In the genomic region with DNA sequence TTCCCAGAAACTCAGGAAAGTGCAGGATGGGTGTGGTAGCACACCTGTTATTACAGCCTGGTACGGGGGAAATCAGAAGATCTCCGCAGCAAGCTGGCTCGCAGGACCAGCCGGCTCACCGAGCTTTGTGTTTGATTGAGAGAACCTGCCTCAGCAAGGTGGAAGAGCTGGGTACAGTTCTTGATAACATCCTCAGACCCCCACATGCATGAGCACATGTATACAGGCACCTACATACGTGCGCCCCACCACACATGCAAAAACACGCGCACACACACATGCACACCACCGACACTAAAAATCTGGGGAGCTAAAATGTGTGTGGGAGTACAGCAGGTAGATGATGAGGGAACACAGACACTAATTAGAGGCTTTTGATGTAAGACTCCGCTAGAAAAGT, we compare ENCODE assay signal across 8 mouse cellular contexts. TPM values are rescaled to one million over a fixed set of nuclear protein-coding genes. Genes with fewer than 3 reads are reported as not detected.
DNase-seq lines count a peak whose midpoint lies in the region; ATAC-seq and TF ChIP-seq lines count a peak whose summit lies in the region.

No protein-coding gene starts in this region.

- in situ Hi-C loops in ES-E14 (cut with MboI; ENCODE audit: low sequenced_read_pairs in 2 of 2, unreplicated experiment in 2 of 2): no loop called here

- H3K9me3 ChIP-seq in heart, embryonic 10.5 days: no peaks in the 10 kb centered on the region
- no peaks in the 10 kb centered on the region for H3K9me3 ChIP-seq in ES-E14 (ENCODE audit: control insufficient read depth, insufficient read depth, low read depth, low read length)
- H3K9me3 ChIP-seq in hindbrain, embryonic 10.5 days: no peaks in the 10 kb centered on the region
- no peaks in the 10 kb centered on the region for H3K9me3 ChIP-seq in midbrain, embryonic 10.5 days (replicated peaks)

- peaks cover 15% of the 10 kb centered on the region for H3K4me1 ChIP-seq in heart, embryonic 10.5 days
- H3K4me1 ChIP-seq in ES-E14 (ENCODE audit: control insufficient read depth in 2 of 2, insufficient read depth in 2 of 2, low read length in 2 of 2, poor library complexity in 1 of 2): peaks cover 0 to 3% of the 10 kb centered on the region in 2 experiments; a peak in 1 of 4 replicates
- peaks cover 20% of the 10 kb centered on the region for H3K4me1 ChIP-seq in hindbrain, embryonic 10.5 days (replicated peaks)
- H3K4me1 ChIP-seq in midbrain, embryonic 10.5 days: peaks cover 24% of the 10 kb centered on the region

- peaks cover 16% of the 10 kb centered on the region for H3K36me3 ChIP-seq in heart, embryonic 10.5 days
- H3K36me3 ChIP-seq in ES-E14 (ENCODE audit: control insufficient read depth, insufficient read depth, low read length, poor library complexity, severe bottlenecking): no peaks in the 10 kb centered on the region; the same call in 1 of the 2 replicates
- H3K36me3 ChIP-seq in hindbrain, embryonic 10.5 days: peaks cover 20% of the 10 kb centered on the region
- peaks cover 23% of the 10 kb centered on the region for H3K36me3 ChIP-seq in midbrain, embryonic 10.5 days

- no peak for DNase-seq in heart, embryonic 10.5 days (ENCODE audit: low spot score)
- DNase-seq in heart, adult 9 months (ENCODE audit: low spot score in 2 of 2): no peak
- no peak for DNase-seq in ES-E14 (ENCODE audit: low read depth, low spot score)
- no peak for DNase-seq in hindbrain, embryonic 10.5 days (ENCODE audit: low spot score)
- DNase-seq in midbrain, embryonic 10.5 days (ENCODE audit: low spot score): peak; percentile 10
- no peak for DNase-seq in ovary, postnatal 14 days (ENCODE audit: low spot score)
- no peak for DNase-seq in left cerebral cortex, adult 18-20 months (ENCODE audit: low spot score in 2 of 2)

- peak overlapping the region; percentile 85; the same call in 1 of the 2 replicates for H3K27ac ChIP-seq in heart, embryonic 10.5 days
- H3K27ac ChIP-seq in ES-E14 (ENCODE audit: insufficient read depth, low read depth, low read length, poor library complexity, severe bottlenecking): no peak overlapping the region
- peak overlapping the region; percentile 89; the same call in 1 of the 2 replicates for H3K27ac ChIP-seq in hindbrain, embryonic 10.5 days
- H3K27ac ChIP-seq in midbrain, embryonic 10.5 days (replicated peaks): peak overlapping the region; percentile 86

- ATAC-seq in frontal cortex, adult (ENCODE audit: low TSS enrichment): no peak

- no peaks in the 10 kb centered on the region for H3K27me3 ChIP-seq in heart, embryonic 10.5 days (ENCODE audit: insufficient read depth, poor library complexity, severe bottlenecking)
- 0 out of 2 replicates have a peak, but pooled peaks cover 6% of the 10 kb centered on the region for H3K27me3 ChIP-seq in hindbrain, embryonic 10.5 days (ENCODE audit: insufficient read depth, poor library complexity, severe bottlenecking)
- peaks cover 10% of the 10 kb centered on the region; the same call in 1 of the 2 replicates for H3K27me3 ChIP-seq in midbrain, embryonic 10.5 days (ENCODE audit: low read depth, poor library complexity, severe bottlenecking)

- peak overlapping the region; percentile 78 for H3K4me3 ChIP-seq in heart, embryonic 10.5 days
- peak overlapping the region; percentile 68 to 70 for H3K4me3 ChIP-seq in ES-E14 (ENCODE audit: insufficient read depth in 1 of 2, low read depth in 1 of 2, low read length in 2 of 2, poor library complexity in 1 of 2, severe bottlenecking in 1 of 2)
- peak overlapping the region; percentile 79 for H3K4me3 ChIP-seq in hindbrain, embryonic 10.5 days
- H3K4me3 ChIP-seq in midbrain, embryonic 10.5 days: peak overlapping the region; percentile 82

- 77% methylated on average over 11 of the region's 11 CpGs for WGBS in heart, embryonic 10.5 days
- 76% methylated on average over 11 of the region's 11 CpGs for WGBS in hindbrain, embryonic 10.5 days
- 81% methylated on average over 11 of the region's 11 CpGs for WGBS in midbrain, embryonic 10.5 days

- no peak overlapping the region for H3K9ac ChIP-seq in ES-E14 (ENCODE audit: insufficient read depth, low read depth, low read length, poor library complexity, severe bottlenecking)

TF ChIP-seq in ES-E14, 5 proteins besides CTCF, POLR2A, EP300 and RAD21:
- TF ChIP-seq ZNF384 (IDR thresholded peaks at IDR 0.05; ENCODE audit: low read depth, low read length) (no peak), MAFK (IDR thresholded peaks at IDR 0.05; ENCODE audit: insufficient read depth, low read depth, low read length) (no peak), CHD2 (IDR thresholded peaks at IDR 0.05; ENCODE audit: low read depth, low read length) (no peak), ZC3H11A (IDR thresholded peaks at IDR 0.05; ENCODE audit: borderline replicate concordance, low read depth, low read length) (no peak), HCFC1 (IDR thresholded peaks at IDR 0.05; ENCODE audit: borderline replicate concordance, insufficient read depth, low read length) (no peak)

RNA-seq across cellular contexts. Expression of a gene that starts 0.7 kb away (rescaled TPM):
- polyA plus RNA-seq in heart, embryonic 10.5 days (2016; fragmentation: Nextera tagmentation; extraction: Ambion mirVana): 11.9 and 13.9 TPM in 2 replicates
- total RNA-seq in ES-E14 (2012; rRNA removed): 9.5 and 11.5 TPM in 2 replicates
- 15.6 and 16.7 TPM in 2 replicates for polyA plus RNA-seq in hindbrain, embryonic 10.5 days (2016; fragmentation: Nextera tagmentation; extraction: Ambion mirVana)
- 15.0 and 15.2 TPM in 2 replicates for polyA plus RNA-seq in midbrain, embryonic 10.5 days (2016; fragmentation: Nextera tagmentation; extraction: Ambion mirVana)
- 10 to 100 TPM; 31.9 to 33.1 TPM for total RNA-seq in left cerebral cortex, adult 18-20 months (2021)
